In the genomic region with DNA sequence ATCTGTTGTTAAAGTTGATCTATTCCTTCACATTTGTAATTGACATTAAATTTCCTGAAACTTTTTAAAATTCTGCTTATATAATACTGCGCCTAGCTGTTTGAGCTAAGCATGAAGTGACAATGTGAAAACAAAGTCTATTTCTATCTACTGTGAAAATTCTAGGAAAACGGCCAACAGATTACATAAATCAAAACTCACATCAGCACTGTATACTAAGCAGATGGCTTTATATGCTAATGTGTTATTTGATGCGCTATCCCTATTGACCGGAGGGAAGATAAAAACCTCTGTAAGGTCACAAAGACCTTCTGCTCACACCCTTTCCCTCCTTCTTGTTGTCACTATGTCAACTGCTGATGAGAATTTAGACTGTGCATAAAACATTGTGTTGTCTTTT, we compare ENCODE assay signal across 29 mouse cellular contexts.
DNase-seq lines count a peak whose midpoint lies in the region; ATAC-seq lines count a peak whose summit lies in the region.
"Had no signal": no experiment of that assay in that cellular context is flagged by ENCODE, and none has a peak within 500 bp of the region (broad histone marks: within the 10 kb centered on the region; RNA-seq: fewer than 3 reads in every experiment).

No protein-coding gene starts in this region.

- H3K4me3 ChIP-seq in midbrain, embryonic 14.5 days (replicated peaks; ENCODE audit: low read depth, low read length): no peak overlapping the region
- no peak overlapping the region for H3K4me3 ChIP-seq in midbrain, embryonic 15.5 days
- H3K4me3 ChIP-seq: forebrain, embryonic 15.5 days; gastrocnemius, adult 2 months; heart, embryonic 13.5 days; hindbrain, embryonic 15.5 days; kidney, embryonic 15.5 days; limb, embryonic 10.5 days; limb, embryonic 15.5 days; liver, embryonic 13.5 days; neural tube, embryonic 13.5 days had no signal

- H3K4me1 ChIP-seq in midbrain, embryonic 14.5 days (ENCODE audit: control insufficient read depth, insufficient read depth, low read length): no peaks in the 10 kb centered on the region
- H3K4me1 ChIP-seq in midbrain, embryonic 15.5 days: no peaks in the 10 kb centered on the region
- H3K4me1 ChIP-seq: forebrain, embryonic 15.5 days; heart, embryonic 13.5 days; hindbrain, embryonic 15.5 days; kidney, embryonic 15.5 days; limb, embryonic 10.5 days; limb, embryonic 15.5 days; liver, embryonic 13.5 days; neural tube, embryonic 13.5 days had no signal

- WGBS in midbrain, embryonic 14.5 days: 58% methylated on average over 4 of the region's 4 CpGs
- WGBS in midbrain, embryonic 15.5 days: 62% methylated on average over 4 of the region's 4 CpGs

- peak; percentile 9 to 70 for DNase-seq in frontal cortex, adult 2 months (ENCODE audit: extremely low spot score in 1 of 2, low spot score in 1 of 2)
- no peak for DNase-seq in frontal cortex, postnatal 25 days (ENCODE audit: low spot score in 2 of 2)
- peak; percentile 5 for DNase-seq in layer of hippocampus, adult 9-11 months
- no peak for DNase-seq in layer of hippocampus, adult 8-10 months (ENCODE audit: low spot score in 2 of 2)
- peak; percentile 13 for DNase-seq in midbrain, embryonic 14.5 days
- DNase-seq in telencephalon, adult 2 months (ENCODE audit: low read depth, low spot score): peak; percentile 69
- DNase-seq: adrenal gland, postnatal 25 days; B cell, adult 2 months; cerebellum, postnatal 36 days; gastrocnemius, adult 2 months; gastrocnemius, postnatal 36 days; heart, postnatal 10 days; kidney, adult 18-20 months; kidney, postnatal 4 days; layer of hippocampus, postnatal 36 days; liver, embryonic 13.5 days; lung, adult 18-20 months; lung, postnatal 10 days; right cerebral cortex, postnatal 14 days; thymus, postnatal 14 days had no signal

- ATAC-seq in midbrain, embryonic 14.5 days (ENCODE audit: low FRiP score, low TSS enrichment): no peak
- no peak for ATAC-seq in midbrain, embryonic 15.5 days (replicated peaks)
- no peak for ATAC-seq in granulocyte monocyte progenitor cell, adult 5-6 weeks (replicated peaks; ENCODE audit: poor library complexity, severe bottlenecking)
- ATAC-seq: forebrain, embryonic 15.5 days had no signal

- no peaks in the 10 kb centered on the region for H3K27me3 ChIP-seq in midbrain, embryonic 14.5 days (ENCODE audit: control insufficient read depth, insufficient read depth, low read length)
- no peaks in the 10 kb centered on the region for H3K27me3 ChIP-seq in midbrain, embryonic 15.5 days (replicated peaks)
- H3K27me3 ChIP-seq: forebrain, embryonic 15.5 days; heart, embryonic 13.5 days; hindbrain, embryonic 15.5 days; kidney, embryonic 15.5 days; limb, embryonic 15.5 days; liver, embryonic 13.5 days; neural tube, embryonic 13.5 days had no signal

- H3K27ac ChIP-seq in midbrain, embryonic 14.5 days (replicated peaks; ENCODE audit: low read depth, low read length): no peak overlapping the region
- H3K27ac ChIP-seq in midbrain, embryonic 15.5 days: no peak overlapping the region
- H3K27ac ChIP-seq: forebrain, embryonic 15.5 days; gastrocnemius, adult 2 months; heart, embryonic 13.5 days; hindbrain, embryonic 15.5 days; kidney, embryonic 15.5 days; limb, embryonic 10.5 days; limb, embryonic 15.5 days; liver, embryonic 13.5 days; neural tube, embryonic 13.5 days had no signal

- H3K9ac ChIP-seq in midbrain, embryonic 14.5 days (replicated peaks; ENCODE audit: low read length): no peak overlapping the region
- no peak overlapping the region for H3K9ac ChIP-seq in midbrain, embryonic 15.5 days
- H3K9ac ChIP-seq: forebrain, embryonic 15.5 days; heart, embryonic 13.5 days; hindbrain, embryonic 15.5 days; kidney, embryonic 15.5 days; limb, embryonic 15.5 days; liver, embryonic 13.5 days; neural tube, embryonic 13.5 days had no signal

- no peaks in the 10 kb centered on the region for H3K36me3 ChIP-seq in midbrain, embryonic 14.5 days (ENCODE audit: control insufficient read depth, insufficient read depth, low read length)
- H3K36me3 ChIP-seq in midbrain, embryonic 15.5 days (replicated peaks): no peaks in the 10 kb centered on the region
- H3K36me3 ChIP-seq: forebrain, embryonic 15.5 days; heart, embryonic 13.5 days; hindbrain, embryonic 15.5 days; kidney, embryonic 15.5 days; limb, embryonic 10.5 days; limb, embryonic 15.5 days; liver, embryonic 13.5 days; neural tube, embryonic 13.5 days had no signal

- H3K4me2 ChIP-seq in midbrain, embryonic 14.5 days (ENCODE audit: low read length): no peak overlapping the region
- H3K4me2 ChIP-seq in midbrain, embryonic 15.5 days: no peak overlapping the region
- H3K4me2 ChIP-seq: forebrain, embryonic 15.5 days; heart, embryonic 13.5 days; hindbrain, embryonic 15.5 days; kidney, embryonic 15.5 days; limb, embryonic 15.5 days; liver, embryonic 13.5 days; neural tube, embryonic 13.5 days had no signal

- no peaks in the 10 kb centered on the region for H3K9me3 ChIP-seq in midbrain, embryonic 14.5 days (ENCODE audit: control insufficient read depth, low read length)
- no peaks in the 10 kb centered on the region for H3K9me3 ChIP-seq in midbrain, embryonic 15.5 days
- H3K9me3 ChIP-seq: forebrain, embryonic 15.5 days; heart, embryonic 13.5 days; hindbrain, embryonic 15.5 days; kidney, embryonic 15.5 days; limb, embryonic 10.5 days; limb, embryonic 15.5 days; liver, embryonic 13.5 days; neural tube, embryonic 13.5 days had no signal

Comparison
In these comparisons a context has a peak if more than half of its experiments do, and no peak if none do; other contexts are left out.
1. DNase-seq: peak in frontal cortex, adult 2 months (2 of 2), layer of hippocampus, adult 9-11 months (single experiment), midbrain, embryonic 14.5 days (single experiment) and telencephalon, adult 2 months (single experiment); none in frontal cortex, postnatal 25 days (0 of 2) and layer of hippocampus, adult 8-10 months (0 of 2).